Mouse (Mus musculus) lung, embryonic 15.5 days (tissue): ENCODE data around the gene Zbtb44. TPM values are rescaled to one million over a fixed set of nuclear protein-coding genes. Genes with fewer than 3 reads are reported as not detected.
A peak's percentile ranks its signal among the peaks of the same experiment; 100 is the strongest.
"Not testable (repeated sequence)": the region's sequence is repeated elsewhere in the genome, so short reads cannot be mapped to it uniquely, and the experiment has no call there.

Experiments used
- ATAC-seq: fragments of 200-750 bp; cut with Nextera tagmentation; 2 replicates; pipeline ENCODE4 v1.8.0; 2017; ENCODE audit warnings: moderate number of reproducible peaks, borderline replicate concordance; ENCODE audit not compliant: low FRiP score, low TSS enrichment; ENCODE audit errors: extremely low read depth
- H3K27ac ChIP-seq: fragments of 300-500 bp; sonication (generic); 2 replicates; pipeline ENCODE4 v1.5.1; 2015; ENCODE audit warnings: moderate library complexity, mild to moderate bottlenecking, inconsistent platforms
- H3K27me3 ChIP-seq: fragments of 300-500 bp; sonication (generic); 2 replicates; pipeline ENCODE4 v1.6.1; 2015; ENCODE audit warnings: inconsistent platforms
- H3K36me3 ChIP-seq: fragments of 300-500 bp; sonication (generic); 2 replicates; pipeline ENCODE4 v1.6.1; 2015; ENCODE audit warnings: inconsistent platforms
- H3K4me1 ChIP-seq: fragments of 300-500 bp; sonication (generic); 2 replicates; pipeline ENCODE4 v1.6.1; 2015; ENCODE audit warnings: inconsistent platforms
- H3K4me2 ChIP-seq: fragments of 300-500 bp; sonication (generic); 2 replicates; pipeline ENCODE4 v1.6.1; 2015; ENCODE audit warnings: inconsistent platforms, mild to moderate bottlenecking, moderate library complexity
- H3K4me3 ChIP-seq: fragments of 300-500 bp; sonication (generic); 2 replicates; pipeline ENCODE4 v1.5.1; 2015; ENCODE audit warnings: mild to moderate bottlenecking, inconsistent platforms
- H3K9ac ChIP-seq: fragments of 300-500 bp; sonication (generic); 2 replicates; pipeline ENCODE4 v1.6.1; 2015; ENCODE audit warnings: inconsistent platforms
- H3K9me3 ChIP-seq: fragments of 300-500 bp; sonication (generic); 2 replicates; pipeline ENCODE4 v1.6.1; 2016; ENCODE audit warnings: inconsistent platforms
- WGBS: fragments of 180-500 bp; shearing (Covaris S2); methylation state at CpG from one replicate; pipeline ENCODE4 v1.1.7; 2015; 5-methylcytosine and 5-hydroxymethylcytosine counted together
- polyA plus RNA-seq: library from polyadenylated mRNA; unstranded; fragments of >200 nt; fragmentation: Nextera tagmentation; extraction: Ambion mirVana; gene quantifications from 2 replicates; pipeline ENCODE4 v1.2.1, GENCODE M21; 2015

Zbtb44 gene
- polyA plus RNA-seq, 1 experiment from 2014 or later = 8.9 TPM

DNA sequence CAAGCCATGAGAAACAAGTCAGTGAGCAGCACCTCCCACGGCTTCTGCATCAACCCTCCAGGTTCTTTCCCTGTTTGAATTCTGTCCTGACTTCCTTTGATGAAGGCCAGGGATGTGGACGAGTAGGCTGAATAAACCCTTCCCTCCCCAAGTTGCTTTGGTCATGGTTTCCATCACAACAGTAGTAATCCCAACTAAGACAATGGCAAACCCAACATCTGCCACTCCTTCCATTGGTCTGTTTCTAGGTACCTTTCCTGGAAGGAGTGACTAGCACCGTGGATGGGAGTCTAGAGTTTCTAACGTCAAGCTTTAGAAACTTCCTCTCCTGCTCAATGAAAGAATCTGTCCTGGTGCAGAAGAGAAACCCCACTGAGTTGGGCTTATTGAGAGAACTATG, 12.8 kb upstream of the Zbtb44 start:
- no peak overlapping the region for H3K4me3 ChIP-seq
- no peaks in the 10 kb centered on the region for H3K4me1 ChIP-seq
- WGBS = 80% methylated on average over 4 of the region's 4 CpGs
- H3K9ac ChIP-seq = no peak overlapping the region
- no peaks in the 10 kb centered on the region for H3K9me3 ChIP-seq
- no peak for ATAC-seq
- H3K4me2 ChIP-seq = no peak overlapping the region
- H3K27ac ChIP-seq = no peak overlapping the region
- no peaks in the 10 kb centered on the region for H3K36me3 ChIP-seq
- H3K27me3 ChIP-seq = no peaks in the 10 kb centered on the region

DNA sequence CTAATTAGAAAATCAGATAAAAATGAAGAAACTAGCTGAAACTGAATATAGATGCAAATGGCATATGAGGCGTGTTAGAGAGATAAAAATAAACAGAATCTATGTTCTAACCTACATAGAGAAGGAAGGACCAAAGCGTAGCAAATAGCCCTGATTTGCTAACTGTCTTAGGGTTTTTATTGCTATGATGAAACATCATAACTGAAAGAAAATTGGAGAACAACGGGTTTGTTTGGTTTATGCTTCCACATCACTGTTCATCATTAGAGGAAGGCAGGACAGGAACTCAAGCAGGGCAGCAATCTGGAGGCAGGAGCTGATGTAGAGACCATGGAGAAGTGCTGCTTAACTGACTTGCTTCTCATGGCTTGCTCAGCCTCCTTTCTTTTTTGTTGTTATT, 12.3 kb upstream of the Zbtb44 start:
- ATAC-seq = no peak
- Histone ChIP-seq H3K36me3 (no peaks in the 10 kb centered on the region), H3K9ac (no peak overlapping the region), H3K27ac (no peak overlapping the region), H3K27me3 (no peaks in the 10 kb centered on the region), H3K4me3 (no peak overlapping the region), H3K4me2 (no peak overlapping the region), H3K9me3 (no peaks in the 10 kb centered on the region), H3K4me1 (no peaks in the 10 kb centered on the region)
- WGBS = 77% methylated on average over 3 of the region's 3 CpGs

DNA sequence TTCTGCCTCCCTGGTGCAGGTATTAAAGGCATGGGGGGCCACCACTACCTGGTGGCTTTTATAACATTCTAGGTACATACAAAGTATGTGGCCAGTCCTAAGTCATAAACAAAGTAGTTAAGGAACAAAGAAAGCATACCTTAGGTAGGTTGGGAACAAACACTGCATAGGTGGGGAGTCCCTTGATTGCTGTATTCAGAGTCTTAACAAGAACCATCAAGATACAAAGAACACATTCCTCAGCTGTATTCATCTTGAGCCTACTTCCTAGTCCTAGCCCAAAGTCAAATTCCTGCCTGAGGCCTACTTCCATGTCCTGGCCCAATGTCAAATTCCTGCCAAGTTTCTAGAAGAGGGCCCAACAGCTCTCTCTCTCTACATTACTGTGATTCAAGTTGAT, 11.7 kb upstream of the Zbtb44 start:
- Histone ChIP-seq H3K4me2 (no peak overlapping the region), H3K36me3 (no peaks in the 10 kb centered on the region), H3K9ac (no peak overlapping the region), H3K4me1 (no peaks in the 10 kb centered on the region), H3K27me3 (no peaks in the 10 kb centered on the region), H3K27ac (no peak overlapping the region), H3K4me3 (no peak overlapping the region), H3K9me3 (no peaks in the 10 kb centered on the region)
- no peak for ATAC-seq

DNA sequence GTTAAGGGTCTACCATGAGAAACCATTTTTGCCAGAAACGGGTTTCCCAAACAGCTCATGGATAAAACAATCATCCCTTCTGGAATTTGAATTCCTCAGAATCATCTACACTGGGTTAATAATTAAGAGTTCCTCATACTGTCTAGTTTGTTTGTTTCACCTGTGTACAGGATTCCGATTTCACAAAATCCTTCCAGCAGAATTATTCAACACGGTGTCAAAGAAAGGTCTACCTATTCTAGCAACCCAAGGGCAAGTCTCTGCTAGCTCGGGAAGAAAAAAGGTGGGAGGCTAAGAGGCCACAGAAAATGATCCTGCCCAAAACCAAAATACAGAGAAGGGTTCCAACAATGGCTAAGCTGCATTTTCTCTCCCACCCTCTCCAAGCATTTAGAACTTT, 2.2 kb upstream of the Zbtb44 start:
- Histone ChIP-seq H3K27me3 (no peaks in the 10 kb centered on the region), H3K36me3 (no peaks in the 10 kb centered on the region), H3K4me2 (no peak overlapping the region), H3K4me3 (no peak overlapping the region), H3K9ac (no peak overlapping the region), H3K9me3 (no peaks in the 10 kb centered on the region), H3K4me1 (peaks cover 16% of the 10 kb centered on the region), H3K27ac (no peak overlapping the region)
- ATAC-seq = no peak
- 86% methylated on average over 4 of the region's 4 CpGs for WGBS

DNA sequence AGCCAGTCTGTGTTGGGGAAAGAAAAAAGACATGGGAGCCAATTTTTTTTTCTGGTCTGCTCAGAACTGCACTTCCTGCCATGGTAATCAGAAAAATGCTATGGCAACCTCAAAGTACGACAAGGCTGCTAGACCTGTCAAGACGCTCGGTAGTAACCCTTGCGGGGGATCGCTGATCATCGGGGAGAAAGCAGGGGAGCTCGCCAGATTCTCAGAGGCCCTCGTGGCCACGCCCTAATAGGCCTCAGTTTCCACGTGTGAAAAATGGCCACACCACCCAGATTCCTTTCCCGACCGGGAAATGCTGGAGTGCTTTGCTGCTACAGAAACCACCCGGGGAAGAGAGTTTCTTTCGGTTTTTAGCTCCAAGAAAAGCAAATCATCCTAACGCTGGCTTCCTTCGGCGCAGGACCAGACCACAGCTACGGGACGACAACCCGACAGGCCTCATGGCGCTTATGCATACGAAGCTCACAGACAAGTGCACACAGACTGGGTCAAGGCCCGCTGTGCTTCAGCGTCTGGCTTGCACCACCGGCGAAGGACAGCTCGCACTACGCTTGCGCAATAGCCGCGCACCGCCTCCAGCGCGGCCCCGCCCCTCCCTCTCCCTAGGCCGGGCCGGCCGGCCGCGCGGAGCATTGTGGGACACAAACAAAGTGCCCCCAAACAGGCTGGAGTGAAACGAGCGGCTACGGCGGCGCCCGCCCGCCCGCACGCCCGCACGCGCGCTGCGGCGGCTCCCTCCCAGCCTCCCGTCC, 513 bp upstream of the Zbtb44 start:
- Histone ChIP-seq H3K4me2 (peak overlapping the region; percentile 82), H3K4me3 (peak overlapping the region; percentile 76), H3K36me3 (no peaks in the 10 kb centered on the region), H3K4me1 (peaks cover 16% of the 10 kb centered on the region), H3K9me3 (no peaks in the 10 kb centered on the region), H3K9ac (peak overlapping the region; percentile 96), H3K27ac (peak overlapping the region; percentile 98), H3K27me3 (no peaks in the 10 kb centered on the region)
- under 1% methylated on average over 49 of the region's 57 CpGs for WGBS
- peak; percentile 95 for ATAC-seq

DNA sequence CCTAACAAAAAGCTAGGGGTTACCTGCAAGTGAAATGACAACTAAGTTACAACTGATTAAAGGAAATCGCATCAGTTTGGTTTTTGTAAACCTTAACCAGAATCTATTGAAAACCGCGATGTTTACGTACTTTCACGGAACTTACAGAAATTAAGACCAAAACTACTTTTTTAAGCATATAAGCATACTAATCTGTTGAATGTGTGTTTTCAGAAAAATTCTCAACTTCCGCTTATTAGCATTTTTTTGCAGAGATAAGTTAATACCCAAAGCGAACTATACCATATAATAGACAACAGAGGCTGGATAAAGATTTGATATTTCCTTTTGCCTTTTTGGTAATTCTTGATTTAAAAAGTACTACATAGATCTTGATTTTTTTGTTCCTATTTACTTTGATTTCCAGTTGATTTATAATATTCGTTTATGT, 985 bp downstream of the Zbtb44 start:
- ATAC-seq = no peak
- Histone ChIP-seq H3K27me3 (no peaks in the 10 kb centered on the region), H3K9ac (peak overlapping the region; percentile 96), H3K4me3 (peak overlapping the region; percentile 76), H3K36me3 (no peaks in the 10 kb centered on the region), H3K9me3 (no peaks in the 10 kb centered on the region), H3K4me1 (peaks cover 16% of the 10 kb centered on the region), H3K4me2 (peak overlapping the region; percentile 82), H3K27ac (peak overlapping the region; percentile 98)
- WGBS = 11% methylated on average over 8 of the region's 8 CpGs

DNA sequence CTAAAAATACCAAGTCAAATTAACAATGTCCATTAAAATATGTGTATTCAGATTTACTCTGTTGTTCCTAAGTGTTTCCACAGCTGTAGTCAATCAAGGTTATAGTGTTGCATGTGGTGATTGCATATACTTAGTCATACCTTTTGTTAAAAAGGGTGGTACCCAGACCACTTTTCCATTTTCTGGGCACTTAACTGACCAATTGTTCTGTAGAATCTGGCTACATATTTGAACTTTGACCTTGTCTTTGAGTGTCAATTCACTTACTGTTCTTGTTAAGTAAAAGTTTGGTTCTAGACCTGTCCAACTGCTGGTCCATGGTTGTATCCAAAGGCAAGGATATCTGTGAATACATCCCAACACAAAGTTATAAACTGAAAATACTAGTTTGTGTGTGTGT, 2.1 kb downstream of the Zbtb44 start:
- ATAC-seq = no peak
- no peak overlapping the region for H3K9ac ChIP-seq
- no peaks in the 10 kb centered on the region for H3K27me3 ChIP-seq
- no peak overlapping the region for H3K27ac ChIP-seq
- H3K4me3 ChIP-seq = no peak overlapping the region
- H3K36me3 ChIP-seq = no peaks in the 10 kb centered on the region
- H3K4me1 ChIP-seq = peaks cover 16% of the 10 kb centered on the region
- H3K9me3 ChIP-seq = no peaks in the 10 kb centered on the region
- no peak overlapping the region for H3K4me2 ChIP-seq

DNA sequence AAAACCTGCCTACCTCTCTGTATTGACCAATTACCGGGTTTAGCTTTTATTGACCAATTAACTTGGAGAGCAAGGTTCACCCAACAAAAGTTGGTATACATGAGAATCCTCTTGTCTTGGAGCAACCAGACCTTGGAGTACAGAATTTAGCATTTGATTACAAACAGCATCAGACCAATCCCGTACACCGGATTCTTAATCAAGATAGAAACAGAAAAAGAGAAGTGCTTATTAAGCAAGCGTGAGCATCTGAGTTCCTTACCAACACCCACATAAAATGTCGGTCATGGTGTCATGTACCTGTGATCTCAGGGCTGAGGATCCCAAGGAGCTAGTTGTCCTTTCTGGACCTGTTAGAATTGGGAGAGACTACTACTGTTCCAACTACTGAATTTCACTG, 19.8 kb downstream of the Zbtb44 start:
- H3K36me3 ChIP-seq = peaks cover 5% of the 10 kb centered on the region; the same call in 1 of the 2 replicates
- no peak overlapping the region for H3K4me2 ChIP-seq
- H3K4me1 ChIP-seq = 0 out of 2 replicates have a peak, but pooled peaks cover 3% of the 10 kb centered on the region
- H3K27me3 ChIP-seq = no peaks in the 10 kb centered on the region
- whole genome bisulfite sequencing = 96% methylated on average over 5 of the region's 5 CpGs
- H3K4me3 ChIP-seq = no peak overlapping the region
- H3K27ac ChIP-seq = no peak overlapping the region
- ATAC-seq = no peak
- no peak overlapping the region for H3K9ac ChIP-seq
- H3K9me3 ChIP-seq = no peaks in the 10 kb centered on the region

DNA sequence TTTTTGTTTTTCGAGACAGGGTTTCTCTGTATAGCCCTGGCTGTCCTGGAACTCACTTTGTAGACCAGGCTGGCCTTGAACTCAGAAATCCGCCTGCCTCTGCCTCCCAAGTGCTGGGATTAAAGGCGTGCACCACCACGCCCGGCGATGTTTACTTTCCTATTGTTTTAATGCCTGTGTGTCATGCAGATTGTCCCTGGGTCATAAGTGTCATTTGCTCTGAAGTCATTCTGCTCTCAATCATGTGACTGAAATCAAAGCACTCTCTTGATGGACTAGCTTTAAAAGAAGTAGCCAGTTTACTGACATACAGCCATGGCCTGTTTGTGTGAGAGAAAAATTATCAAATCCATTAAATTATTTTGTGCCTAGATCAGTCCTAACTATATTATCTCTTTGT, 21.1 kb downstream of the Zbtb44 start:
- not testable (repeated sequence) for H3K36me3 ChIP-seq, H3K9me3 ChIP-seq, H3K4me2 ChIP-seq, H3K4me3 ChIP-seq, H3K27me3 ChIP-seq, H3K27ac ChIP-seq, H3K9ac ChIP-seq, ATAC-seq, H3K4me1 ChIP-seq
- 92% methylated on average over 6 of the region's 6 CpGs for WGBS

DNA sequence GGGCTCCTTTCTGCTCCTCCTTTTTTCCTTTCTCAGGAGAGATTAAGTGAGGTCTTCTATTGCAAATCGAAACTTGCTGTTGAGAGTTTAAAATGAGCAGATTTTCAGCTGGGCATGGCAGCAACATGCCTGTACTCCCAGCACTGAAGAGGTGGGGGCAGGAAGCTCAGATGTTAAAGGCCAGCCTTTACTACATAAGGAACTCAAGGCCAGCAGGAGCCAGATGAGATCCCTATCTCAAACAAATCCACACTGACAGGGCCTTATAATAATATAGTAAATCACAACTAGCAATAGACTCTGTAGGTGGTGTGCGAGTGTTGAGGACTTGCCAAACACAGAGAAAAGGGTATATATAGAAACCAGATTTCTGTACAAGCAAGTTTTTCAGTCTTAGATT, 28.3 kb downstream of the Zbtb44 start:
- no peak for ATAC-seq
- Histone ChIP-seq H3K9ac (no peak overlapping the region), H3K27me3 (no peaks in the 10 kb centered on the region), H3K27ac (no peak overlapping the region), H3K4me1 (no peaks in the 10 kb centered on the region), H3K4me2 (no peak overlapping the region), H3K9me3 (no peaks in the 10 kb centered on the region), H3K36me3 (peaks cover 15% of the 10 kb centered on the region; the same call in 1 of the 2 replicates), H3K4me3 (no peak overlapping the region)
- 83% methylated on average over 2 of the region's 2 CpGs for WGBS

DNA sequence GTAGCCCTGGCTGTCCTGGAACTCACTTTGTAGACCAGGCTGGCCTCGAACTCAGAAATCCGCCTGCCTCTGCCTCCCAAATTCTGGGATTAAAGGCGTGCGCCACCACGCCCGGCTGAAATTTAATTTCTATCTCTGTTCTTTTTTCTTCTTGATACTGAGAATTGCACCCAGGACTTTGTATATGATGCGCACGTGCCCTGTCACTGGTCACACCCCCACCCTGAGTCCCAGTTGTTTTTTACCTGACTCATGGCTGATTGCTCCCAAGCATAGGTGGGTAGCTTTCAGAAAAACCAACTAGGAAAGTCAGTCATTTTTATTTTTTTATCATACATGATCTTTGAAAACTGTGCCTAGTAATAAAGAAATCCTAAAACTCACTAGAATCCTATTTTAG, 40.3 kb downstream of the Zbtb44 start:
- WGBS = 93% methylated on average over 8 of the region's 8 CpGs
- Histone ChIP-seq H3K9ac (no peak overlapping the region), H3K4me3 (no peak overlapping the region), H3K4me1 (no peaks in the 10 kb centered on the region), H3K4me2 (no peak overlapping the region), H3K36me3 (peaks cover 16% of the 10 kb centered on the region), H3K9me3 (no peaks in the 10 kb centered on the region), H3K27me3 (no peaks in the 10 kb centered on the region), H3K27ac (no peak overlapping the region)
- ATAC-seq = no peak

DNA sequence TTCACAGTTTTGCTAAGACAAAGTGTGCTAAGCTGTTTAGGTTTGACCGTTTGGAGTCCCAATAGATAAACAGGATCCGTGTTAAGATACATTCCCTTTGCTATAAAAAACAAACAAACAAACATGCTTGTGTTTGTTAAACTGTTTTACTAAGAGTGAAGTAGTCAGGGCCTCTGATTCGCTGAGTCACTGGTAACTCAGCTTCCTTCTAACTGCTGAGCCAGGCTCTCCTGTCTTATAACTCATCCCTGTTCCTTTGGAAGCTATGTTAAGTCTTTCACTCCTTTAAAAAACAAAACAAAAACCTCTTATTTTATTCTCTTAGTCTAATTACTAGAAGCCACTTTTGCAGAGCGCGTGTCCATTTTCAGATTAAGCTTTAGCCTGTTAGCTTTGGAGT, 41.8 kb downstream of the Zbtb44 start:
- no peak overlapping the region for H3K9ac ChIP-seq
- 77% methylated on average over 5 of the region's 5 CpGs for WGBS
- no peak for ATAC-seq

DNA sequence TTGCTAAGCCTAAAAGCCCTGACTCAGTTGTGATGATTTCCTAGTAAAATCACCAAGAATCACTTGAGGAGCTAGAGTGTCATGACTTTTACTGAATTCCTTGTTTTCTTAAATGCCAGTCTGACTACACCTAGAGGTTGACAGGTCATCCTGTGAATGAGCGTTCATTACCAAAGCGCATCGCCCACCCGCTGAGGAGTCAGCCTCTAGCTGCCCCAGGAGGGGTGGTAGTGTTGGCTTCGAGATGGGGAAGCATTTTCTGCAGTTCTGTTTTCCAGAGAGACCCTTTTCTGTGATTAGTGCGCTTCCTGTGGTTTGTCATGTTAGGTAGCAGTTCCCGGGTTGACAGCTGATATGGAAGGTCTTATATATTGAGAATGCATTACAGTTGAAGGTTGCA, 43.4 kb downstream of the Zbtb44 start:
- no peak for ATAC-seq
- Histone ChIP-seq H3K4me3 (no peak overlapping the region), H3K27ac (no peak overlapping the region), H3K9me3 (no peaks in the 10 kb centered on the region), H3K4me2 (no peak overlapping the region), H3K27me3 (no peaks in the 10 kb centered on the region), H3K9ac (no peak overlapping the region), H3K4me1 (no peaks in the 10 kb centered on the region), H3K36me3 (peaks cover 5% of the 10 kb centered on the region; the same call in 1 of the 2 replicates)
- 84% methylated on average over 7 of the region's 7 CpGs for WGBS

More for the DNA sequence above, 41.8 kb downstream of the Zbtb44 start:
- Histone ChIP-seq H3K36me3 (peaks cover 7% of the 10 kb centered on the region; the same call in 1 of the 2 replicates), H3K9me3 (no peaks in the 10 kb centered on the region), H3K4me3 (no peak overlapping the region), H3K27ac (no peak overlapping the region), H3K27me3 (no peaks in the 10 kb centered on the region), H3K4me1 (no peaks in the 10 kb centered on the region), H3K4me2 (no peak overlapping the region)
